Mouse (Mus musculus) MEL-GATA-1-ER (cell line): ENCODE measurements around the gene Faf1.

Experiments
- DNase-seq: peaks from one replicate; pipeline ENCODE4 v3.0.0-alpha.2; 2012; ENCODE audit warnings: low read depth; ENCODE audit errors: extremely low read depth

Gene Faf1

GRCm38 (mm10) chr4:109978858-109979340 lies 302.5 kb downstream of the Faf1 start:
- DNase-seq: no peak

DNA sequence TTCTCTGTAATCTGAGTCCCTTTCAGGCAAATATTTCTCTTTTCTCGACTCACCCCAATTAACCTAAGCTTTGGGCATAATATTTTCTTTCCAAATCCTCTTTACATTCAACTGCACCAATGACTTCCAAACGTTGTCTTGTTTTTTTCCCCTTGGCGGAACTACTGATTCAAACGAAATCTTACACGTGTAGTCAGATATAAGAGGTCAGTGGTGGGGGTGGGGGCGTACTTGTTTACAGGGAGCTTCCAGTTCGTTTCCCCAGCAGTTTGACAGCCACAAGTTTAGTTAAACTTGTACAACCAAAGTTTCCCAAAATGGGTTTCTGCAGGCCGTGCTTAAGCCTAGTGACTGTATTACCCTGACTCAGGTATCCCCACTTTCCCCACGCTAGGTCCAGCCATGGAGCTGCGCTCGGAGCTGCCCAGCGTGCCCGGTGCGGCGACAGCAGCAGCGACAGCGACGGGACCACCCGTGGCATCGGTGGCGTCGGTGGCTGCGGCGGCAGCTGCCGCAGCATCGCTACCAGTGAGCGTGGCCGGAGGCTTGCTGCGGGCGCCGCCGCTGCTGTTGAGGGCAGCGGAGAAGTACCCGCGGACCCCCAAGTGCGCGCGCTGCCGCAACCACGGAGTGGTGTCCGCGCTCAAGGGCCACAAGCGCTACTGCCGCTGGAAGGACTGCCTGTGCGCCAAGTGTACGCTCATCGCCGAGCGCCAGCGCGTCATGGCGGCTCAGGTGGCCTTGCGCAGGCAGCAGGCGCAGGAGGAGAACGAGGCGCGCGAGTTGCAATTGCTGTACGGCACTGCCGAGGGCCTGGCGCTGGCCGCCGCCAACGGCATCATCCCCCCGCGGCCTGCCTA lies 303.3 kb downstream of the Faf1 start:
- no peak for DNase-seq

DNA sequence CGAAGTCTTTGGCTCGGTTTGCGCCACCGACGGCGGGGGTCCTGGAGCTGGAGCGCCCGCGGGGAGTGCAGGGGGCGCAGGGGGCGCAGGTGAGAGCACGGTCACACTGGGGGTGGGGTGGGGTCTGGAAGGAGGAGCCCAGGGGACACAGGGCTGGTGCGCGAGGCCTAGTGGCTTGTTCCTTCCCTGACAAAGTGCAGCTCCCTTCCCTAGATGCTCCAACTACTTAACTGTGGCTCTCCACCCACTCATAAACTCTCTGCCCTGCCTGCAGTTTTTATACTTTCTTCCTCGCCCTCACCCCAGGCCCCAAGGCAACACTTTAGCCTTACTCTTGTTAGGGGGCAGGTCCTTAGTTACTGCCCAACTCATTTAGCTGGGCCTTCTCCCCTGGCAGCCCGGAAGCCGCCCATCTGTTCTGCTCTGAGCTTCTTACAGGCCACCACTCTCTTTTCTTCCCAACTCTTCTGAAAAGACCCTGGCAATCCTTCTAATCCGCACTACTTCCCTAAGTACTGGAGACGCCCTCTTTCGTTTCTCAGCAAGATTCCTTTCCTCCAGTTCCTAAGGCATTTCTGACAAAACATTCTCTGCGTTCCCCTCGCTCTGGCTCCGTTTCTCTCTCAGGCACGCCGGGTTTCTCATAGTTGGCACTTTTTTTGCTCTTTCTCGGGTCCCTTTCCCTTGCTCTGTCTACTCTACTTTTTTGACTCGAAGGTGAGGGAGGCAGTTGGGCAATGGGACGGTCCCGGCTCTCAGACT lies 304.1 kb downstream of the Faf1 start:
- DNase-seq: no peak

DNA sequence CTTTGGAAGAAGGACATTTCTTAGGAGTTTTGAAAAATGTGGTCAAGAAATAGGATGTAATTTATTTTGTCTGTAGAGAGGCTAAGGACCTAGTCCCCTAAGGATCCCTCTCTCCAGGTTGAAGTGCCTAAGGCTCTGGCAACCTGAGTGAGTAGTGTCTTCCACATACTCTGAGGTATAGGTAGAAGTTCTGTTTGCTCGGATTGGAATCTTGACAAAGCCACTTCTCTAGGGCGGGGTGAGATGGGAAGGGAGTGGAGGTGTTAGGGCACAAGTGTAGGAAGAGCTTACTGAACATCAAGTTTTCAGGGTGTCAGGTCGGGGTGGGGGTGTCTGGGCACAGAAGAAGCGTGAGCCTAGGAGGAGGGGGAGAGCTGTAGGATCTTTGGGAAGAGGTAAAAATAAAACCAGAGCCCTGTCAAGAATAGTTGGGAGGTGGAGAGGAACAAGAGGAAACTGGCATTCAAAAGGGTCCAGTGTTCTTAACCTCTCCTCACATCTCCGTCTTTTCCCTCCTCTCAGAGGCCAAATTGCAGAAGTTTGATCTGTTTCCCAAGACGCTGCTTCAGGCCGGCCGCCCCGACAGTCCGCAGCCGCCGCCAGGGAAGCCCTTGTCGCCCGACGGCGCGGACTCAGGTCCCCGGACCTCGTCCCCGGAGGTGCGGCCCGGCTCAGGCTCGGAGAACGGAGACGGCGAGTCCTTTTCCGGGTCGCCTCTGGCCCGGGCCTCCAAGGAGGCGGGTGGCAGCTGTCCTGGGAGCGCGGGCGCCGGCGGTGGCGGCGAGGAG lies 304.9 kb downstream of the Faf1 start:
- no peak for DNase-seq

- DNase-seq: no peak
These were observed 305.7 kb downstream of the Faf1 start for GRCm38 (mm10) chr4:109981871-109982680.

DNA sequence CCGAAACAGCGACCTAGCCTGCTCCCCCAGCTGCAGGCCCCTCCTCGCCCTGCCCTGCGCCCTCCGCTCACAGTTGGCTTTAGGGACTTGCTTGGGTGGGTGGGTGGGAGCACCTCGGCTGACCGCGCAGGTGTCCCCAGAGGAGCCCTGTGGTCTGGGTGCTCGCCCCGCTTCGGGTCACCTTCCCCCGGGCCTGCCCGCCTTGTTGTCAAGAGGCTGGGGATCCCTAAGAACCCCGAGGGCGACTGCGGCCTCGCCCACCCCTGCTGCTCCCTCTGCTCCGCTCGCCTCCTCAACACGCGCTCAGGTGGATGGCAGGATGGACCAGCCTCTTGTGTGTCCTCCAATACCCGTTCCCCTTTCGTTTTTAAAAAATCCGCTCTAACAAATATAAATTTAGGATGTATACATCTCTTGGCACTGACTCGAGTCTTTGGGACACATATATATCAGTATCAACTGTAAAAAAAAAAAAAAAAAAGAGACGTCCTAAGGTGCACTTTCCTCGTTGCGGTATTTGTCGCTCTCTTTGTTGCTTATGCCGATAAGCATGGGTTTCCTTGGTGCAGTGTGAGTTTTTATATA lies 306.4 kb downstream of the Faf1 start:
- no peak for DNase-seq

DNA sequence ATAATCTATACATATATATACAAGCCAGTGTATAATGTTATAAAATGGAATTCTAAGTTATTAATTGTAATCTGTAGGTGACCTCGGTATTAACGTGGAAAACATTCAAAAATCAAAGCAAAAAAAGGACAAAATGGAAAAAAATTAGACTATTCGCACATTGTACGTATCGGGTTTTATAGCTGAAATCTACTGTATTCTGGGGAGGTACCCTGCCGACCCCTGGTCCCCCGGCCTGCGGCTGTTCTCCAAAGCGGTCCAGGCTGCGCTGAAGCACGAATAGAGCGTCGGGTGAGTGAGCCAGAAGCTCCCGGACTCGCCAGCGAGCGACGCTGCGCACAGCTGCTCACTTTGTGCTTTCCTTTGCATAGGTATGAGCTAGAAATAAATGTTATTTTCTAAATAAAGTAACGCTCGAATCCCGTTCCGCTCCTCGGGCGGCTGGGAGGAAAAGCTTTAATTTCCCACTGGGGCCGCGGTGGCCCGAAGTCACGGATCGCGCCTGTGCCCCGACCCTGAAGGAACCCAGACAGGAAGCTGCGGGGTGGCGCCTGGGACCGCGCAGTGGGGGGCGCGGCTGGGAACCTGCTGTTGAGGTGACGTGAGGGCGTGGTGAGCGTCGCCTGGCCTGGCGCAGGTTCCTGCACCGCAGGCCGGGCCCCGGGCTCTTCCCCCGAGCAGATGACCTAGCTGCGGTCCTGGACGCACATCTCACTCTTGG lies 307.1 kb downstream of the Faf1 start:
- no peak for DNase-seq

- no peak for DNase-seq
These were observed 307.6 kb downstream of the Faf1 start for GRCm38 (mm10) chr4:109984011-109984411.

DNA sequence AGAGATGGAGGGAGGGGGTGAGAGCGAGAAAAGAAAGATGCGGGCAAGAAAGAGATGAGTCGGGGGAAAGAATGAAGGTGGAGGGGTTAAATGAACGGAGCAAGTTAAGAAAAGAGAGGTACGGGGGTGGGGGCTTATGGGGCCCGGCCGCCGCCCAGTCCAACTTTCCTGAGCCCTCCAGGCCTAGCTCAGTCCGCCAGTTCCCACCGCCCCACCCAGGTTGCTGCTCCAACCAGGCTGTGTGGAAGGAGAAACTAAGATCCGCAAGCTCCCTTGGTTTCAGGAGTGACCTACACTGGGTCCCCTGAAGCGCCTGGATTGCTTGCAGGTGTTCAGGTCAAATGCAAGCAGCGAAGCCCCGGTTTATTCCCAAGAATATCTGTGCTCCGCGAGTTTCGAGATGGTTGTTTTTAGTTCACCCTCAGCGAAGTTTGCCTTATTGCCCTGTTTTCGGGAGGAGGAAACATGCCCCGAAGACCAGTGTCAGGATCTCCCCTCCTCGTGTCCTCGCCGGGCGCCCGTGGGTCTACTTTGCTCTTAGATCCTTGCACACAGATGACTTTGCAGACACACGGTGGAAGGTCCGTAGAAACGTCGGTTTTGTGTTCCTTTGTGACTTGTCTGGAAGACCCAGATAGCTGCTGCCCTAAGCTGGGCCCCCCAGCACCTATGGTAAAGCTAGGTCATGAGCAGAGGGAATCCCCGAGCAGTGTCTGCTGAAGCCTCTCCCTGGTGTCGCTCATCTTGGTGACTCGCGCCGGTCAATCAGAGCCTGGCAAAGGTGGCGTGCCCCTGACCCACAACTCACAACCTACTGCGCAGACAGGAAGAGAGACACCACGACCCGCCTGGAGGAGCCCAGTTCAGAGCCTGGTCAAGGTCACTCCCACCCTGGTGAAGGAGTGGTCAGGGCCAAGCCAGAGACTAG lies 308.4 kb downstream of the Faf1 start:
- no peak for DNase-seq

DNA sequence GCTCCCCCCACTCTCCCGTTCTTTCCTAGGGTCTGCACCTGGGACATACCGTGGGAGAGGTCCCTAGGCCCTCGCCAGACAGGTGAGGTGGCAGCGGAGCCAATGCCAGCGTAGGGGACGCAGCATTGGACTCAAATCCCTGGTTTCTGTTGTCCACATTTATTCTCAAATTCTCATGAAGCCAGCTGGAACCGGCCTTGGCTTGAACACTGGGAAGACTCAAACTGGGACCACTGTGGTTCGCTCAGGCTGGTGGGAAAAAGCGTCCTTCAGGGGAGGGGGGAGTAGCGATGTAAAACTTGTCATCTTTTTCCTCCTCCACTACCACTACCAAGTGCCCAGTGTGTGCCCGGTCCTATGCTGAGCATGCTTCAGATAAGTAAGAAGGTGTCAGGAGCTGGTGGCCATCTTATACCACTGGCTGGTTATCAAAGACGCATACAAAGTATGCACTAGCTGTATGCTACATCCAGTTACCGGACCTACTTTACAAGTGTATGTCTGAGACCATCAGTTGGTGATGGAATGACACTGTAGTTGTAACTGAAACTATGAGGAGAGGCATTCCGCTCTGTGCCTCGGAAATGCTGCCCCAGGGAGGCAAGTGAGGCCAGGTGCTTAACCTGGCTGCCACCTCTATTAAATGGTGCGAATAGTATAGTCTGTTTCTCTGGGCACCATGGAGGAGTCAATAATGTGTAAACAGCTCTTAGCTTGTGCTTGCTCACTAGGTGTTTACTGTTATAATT lies 309.2 kb downstream of the Faf1 start:
- DNase-seq: no peak

- no peak for DNase-seq
These were observed 309.9 kb downstream of the Faf1 start for GRCm38 (mm10) chr4:109986301-109986700.

GRCm38 (mm10) chr4:109986748-109987355 lies 310.5 kb downstream of the Faf1 start:
- DNase-seq: no peak

DNA sequence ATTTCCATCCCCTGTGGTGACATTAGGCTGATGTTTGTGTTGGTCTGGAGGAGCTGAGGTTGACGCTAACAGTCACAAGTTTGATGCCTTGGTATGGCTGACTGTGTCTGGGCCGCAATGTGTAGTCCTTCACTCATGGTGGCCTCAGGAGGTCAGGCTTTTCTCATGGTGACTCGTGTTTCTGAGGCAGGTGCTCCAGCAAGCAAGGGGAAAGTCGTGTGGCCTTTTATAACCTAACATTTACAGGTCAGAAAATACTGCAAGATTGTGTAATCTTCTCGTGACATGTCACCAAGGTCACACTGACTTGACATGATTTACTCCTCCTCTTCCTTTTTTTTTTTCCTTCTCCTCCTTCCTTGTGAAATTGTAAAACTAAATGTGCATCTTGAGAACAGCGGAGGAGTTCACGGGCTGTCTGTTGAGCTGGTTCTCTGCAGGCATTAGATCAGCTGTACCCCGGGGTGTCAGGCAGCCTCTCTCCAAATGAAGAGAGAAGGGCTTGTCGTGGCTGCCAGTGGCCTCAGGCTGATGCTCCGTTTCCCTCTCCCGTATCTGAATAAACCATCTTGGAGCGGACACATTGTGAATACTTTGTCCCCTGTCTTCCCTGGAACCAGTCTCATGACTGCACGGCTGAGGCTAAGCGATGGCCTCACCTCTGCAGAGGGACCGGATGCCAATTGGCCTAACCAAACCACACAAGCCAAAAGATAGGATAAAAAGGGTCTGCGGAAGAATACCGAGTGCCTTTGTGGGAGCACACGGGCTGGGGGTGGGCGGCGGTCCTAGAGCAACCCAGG lies 311.4 kb downstream of the Faf1 start:
- no peak for DNase-seq

DNA sequence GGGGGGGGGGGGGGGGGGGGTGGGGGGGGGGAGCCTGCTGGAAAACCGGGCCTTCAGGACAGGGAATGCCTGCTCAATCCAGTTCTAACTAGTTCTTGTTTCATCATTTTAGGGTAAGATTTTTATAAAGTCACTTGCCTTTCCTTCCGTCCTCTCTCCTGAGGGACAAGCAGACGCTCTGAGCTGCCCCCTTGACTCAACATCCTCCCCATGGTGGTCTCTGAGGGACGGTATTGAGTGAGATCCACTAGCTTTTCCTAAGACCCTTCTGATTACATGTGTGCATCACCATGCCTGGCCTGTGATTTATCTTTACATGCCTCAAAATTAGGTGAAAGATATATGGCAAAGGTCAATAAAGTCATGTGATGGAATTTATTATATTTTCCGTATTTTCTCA lies 312.0 kb downstream of the Faf1 start:
- DNase-seq: no peak

DNA sequence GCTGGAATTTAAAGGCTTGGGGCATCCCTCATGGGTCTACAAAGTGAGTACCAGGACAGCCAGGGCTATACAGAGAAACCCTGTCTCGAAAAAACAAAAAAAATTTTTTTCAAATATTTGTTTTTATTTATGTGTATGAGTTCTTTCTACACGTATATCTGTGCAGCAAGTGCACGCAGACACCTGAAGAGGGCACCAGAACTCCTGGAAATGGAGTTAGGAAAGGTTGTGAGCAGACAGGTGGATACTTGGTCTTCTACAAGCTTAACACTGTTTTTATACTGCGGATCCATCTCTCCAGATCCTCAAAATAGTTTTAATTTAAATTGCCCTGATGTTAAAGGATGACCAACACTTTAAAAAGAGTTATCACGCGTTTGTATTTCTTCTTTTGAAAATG lies 312.8 kb downstream of the Faf1 start:
- no peak for DNase-seq

DNA sequence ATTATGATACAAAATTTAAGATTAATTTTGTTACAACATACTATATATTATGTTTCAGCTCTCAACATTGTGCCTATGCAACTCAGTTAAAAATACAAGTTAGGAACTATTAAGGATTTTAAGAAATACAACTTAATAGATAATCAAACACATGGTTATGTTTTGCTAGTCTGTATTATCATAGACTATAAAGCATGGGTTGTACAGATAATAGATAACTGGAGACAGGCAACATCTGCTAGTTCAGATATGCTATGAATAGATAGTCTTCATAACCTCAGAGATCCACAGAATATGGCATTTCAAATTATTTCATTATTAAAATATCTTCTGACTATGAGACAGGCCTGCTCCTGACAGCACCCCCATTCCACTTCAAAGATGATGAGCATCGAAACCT lies 329.7 kb downstream of the Faf1 start:
- DNase-seq: no peak
